Mouse (Mus musculus): ENCODE measurements at regions not wholly inside any gene's neighbourhood (a gene's known extent, or its start where the extent isn't known, plus 50 kb on each side); places are given as distances from the start of the nearest gene placed in this dataset.

DNA sequence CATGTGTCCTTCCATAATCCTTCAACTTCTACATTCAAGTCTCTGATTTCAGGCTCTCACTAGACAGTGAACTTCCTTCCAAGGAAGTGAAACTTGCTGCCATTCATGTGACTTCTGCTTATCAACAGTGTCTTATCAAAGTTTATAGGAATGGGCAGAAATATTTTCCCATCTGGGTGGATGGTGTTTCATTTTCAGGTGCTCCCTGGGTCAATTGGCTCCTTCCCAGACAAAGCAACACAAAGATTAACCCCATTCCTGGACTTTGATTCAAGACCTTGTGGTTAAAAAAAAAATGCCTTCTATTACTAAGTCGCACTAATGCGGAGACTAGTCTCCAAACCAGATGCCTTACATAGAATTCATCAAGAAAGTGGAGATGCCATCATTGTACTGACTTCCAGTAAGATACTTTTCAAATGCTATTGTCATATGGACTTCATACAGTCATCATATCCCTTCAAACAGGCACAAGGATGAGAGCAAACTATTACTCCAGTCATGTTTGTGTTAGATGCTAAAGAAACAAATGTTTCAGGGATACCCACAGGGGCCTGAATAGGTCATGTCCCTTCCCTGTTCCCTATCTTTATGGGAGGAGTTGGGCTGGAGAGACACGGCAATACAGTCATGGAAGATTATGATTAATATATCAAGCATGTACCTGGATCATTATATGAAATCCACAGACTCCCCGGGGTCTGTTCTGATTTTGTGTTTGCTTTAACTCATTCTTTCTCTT lies 58.3 kb upstream of the Apob start:
- Histone ChIP-seq H3K27ac (ENCODE audit: low read length) (peak overlapping the region; percentile 17; the same call in 1 of the 2 replicates), H3K4me1 (ENCODE audit: control insufficient read depth, low read depth, low read length) (no peaks in the 10 kb centered on the region), H3K9ac (ENCODE audit: low read depth, low read length) (no peak overlapping the region), H3K4me3 (ENCODE audit: low read depth, low read length) (no peak overlapping the region), H3K27me3 (ENCODE audit: control insufficient read depth, insufficient read depth, low read depth, low read length) (no peaks in the 10 kb centered on the region), H3K36me3 (ENCODE audit: control insufficient read depth, insufficient read depth) (no peaks in the 10 kb centered on the region), H3K9me3 (replicated peaks; ENCODE audit: control insufficient read depth, low read length) (no peaks in the 10 kb centered on the region), H3K4me2 (ENCODE audit: low read depth, low read length) (no peak overlapping the region)
- no peak for ATAC-seq (ENCODE audit: low read depth)
- WGBS (ENCODE audit: insufficient replicate concordance), result 60% methylated on average over 4 of the region's 4 CpGs

DNA sequence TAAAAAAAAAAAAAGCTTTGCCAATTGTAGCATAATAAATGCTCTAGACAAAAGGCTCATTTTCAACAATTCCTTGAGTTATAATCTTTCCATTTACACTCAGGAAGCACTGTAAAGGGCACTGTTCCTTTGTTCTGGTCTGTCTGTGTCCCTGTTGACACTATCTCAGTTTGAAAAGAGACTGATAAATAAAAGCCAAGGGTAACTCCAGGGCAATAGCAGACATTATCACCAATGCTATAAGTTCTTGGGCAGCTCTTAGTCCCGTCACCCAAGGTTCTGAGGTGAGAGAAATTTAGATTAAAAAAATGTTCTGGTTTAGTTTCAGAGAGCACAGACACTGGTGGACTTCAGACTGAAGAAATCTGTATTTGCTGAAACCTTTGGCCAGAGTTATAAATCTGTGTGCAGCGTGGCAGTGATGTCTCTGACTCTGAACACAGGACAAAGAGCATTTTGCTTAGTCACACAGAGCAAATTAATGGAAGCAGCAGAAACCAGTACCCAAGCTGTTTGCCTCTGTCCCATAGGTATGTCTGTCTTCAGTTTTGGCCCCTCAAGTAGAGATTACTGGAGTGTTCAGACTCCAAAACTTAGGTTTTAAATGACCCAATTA lies 57.6 kb upstream of the Apob start:
- no peak overlapping the region for H3K4me3 ChIP-seq (ENCODE audit: low read depth, low read length)
- H3K9me3 ChIP-seq (replicated peaks; ENCODE audit: control insufficient read depth, low read length), result 0 out of 2 replicates have a peak, but pooled peaks cover 2% of the 10 kb centered on the region
- H3K9ac ChIP-seq (ENCODE audit: low read depth, low read length), result no peak overlapping the region
- no peaks in the 10 kb centered on the region for H3K4me1 ChIP-seq (ENCODE audit: control insufficient read depth, low read depth, low read length)
- 41% methylated on average over 2 of the region's 2 CpGs for WGBS (ENCODE audit: insufficient replicate concordance)
- no peaks in the 10 kb centered on the region for H3K27me3 ChIP-seq (ENCODE audit: control insufficient read depth, insufficient read depth, low read depth, low read length)
- peak overlapping the region; percentile 63 for H3K27ac ChIP-seq (ENCODE audit: low read length)
- ATAC-seq (ENCODE audit: low read depth), result peak; percentile 74
- no peak overlapping the region for H3K4me2 ChIP-seq (ENCODE audit: low read depth, low read length)
- H3K36me3 ChIP-seq (ENCODE audit: control insufficient read depth, insufficient read depth), result no peaks in the 10 kb centered on the region

DNA sequence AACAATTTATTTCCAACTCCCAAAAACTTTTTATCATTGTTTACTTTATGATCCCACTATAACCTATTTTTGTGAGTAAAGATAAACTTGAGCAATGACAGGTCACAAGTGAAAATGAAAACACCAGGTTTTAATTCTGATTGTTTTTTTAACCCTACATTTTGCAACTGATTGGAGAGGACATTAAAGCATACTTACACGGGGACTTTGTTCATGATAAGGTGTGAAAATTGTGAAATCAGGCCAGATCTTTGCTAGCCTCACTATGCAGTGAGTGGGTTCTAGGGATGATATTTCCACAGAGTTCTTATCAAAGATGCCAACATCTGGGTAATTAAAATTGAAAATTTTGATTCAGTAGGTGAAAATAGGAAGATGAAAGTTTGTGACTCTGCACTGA lies 56.6 kb upstream of the Apob start:
- Histone ChIP-seq H3K9ac (ENCODE audit: low read depth, low read length) (no peak overlapping the region), H3K27me3 (ENCODE audit: control insufficient read depth, insufficient read depth, low read depth, low read length) (no peaks in the 10 kb centered on the region), H3K4me1 (ENCODE audit: control insufficient read depth, low read depth, low read length) (no peaks in the 10 kb centered on the region), H3K36me3 (ENCODE audit: control insufficient read depth, insufficient read depth) (no peaks in the 10 kb centered on the region), H3K4me2 (ENCODE audit: low read depth, low read length) (no peak overlapping the region), H3K4me3 (ENCODE audit: low read depth, low read length) (no peak overlapping the region), H3K27ac (ENCODE audit: low read length) (no peak overlapping the region), H3K9me3 (replicated peaks; ENCODE audit: control insufficient read depth, low read length) (0 out of 2 replicates have a peak, but pooled peaks cover 2% of the 10 kb centered on the region)
- ATAC-seq (ENCODE audit: low read depth), result no peak
- WGBS (ENCODE audit: insufficient replicate concordance), result 29% methylated on average over 1 of the region's 1 CpGs
